Mouse (Mus musculus): Measurements from ENCODE around the gene Ralgapa2. TPM values are rescaled to one million over a fixed set of nuclear protein-coding genes. Genes with fewer than 3 reads are reported as not detected.

Ralgapa2 gene
- polyA plus RNA-seq, 1 experiment from 2014 or later: 6.5 TPM

- no peak overlapping the region for H3K4me3 ChIP-seq
- H3K9ac ChIP-seq: no peak overlapping the region
- H3K4me1 ChIP-seq: no peaks in the 10 kb centered on the region
- H3K4me2 ChIP-seq: no peak overlapping the region
- H3K27ac ChIP-seq (replicated peaks): no peak overlapping the region
- peaks cover 17% of the 10 kb centered on the region for H3K36me3 ChIP-seq
- ATAC-seq (ENCODE audit: extremely low read depth, insufficient number of reproducible peaks, low FRiP score, low TSS enrichment): no peak
- no peaks in the 10 kb centered on the region for H3K27me3 ChIP-seq (replicated peaks)
- WGBS: 54% methylated on average over 2 of the region's 2 CpGs
- H3K9me3 ChIP-seq: no peaks in the 10 kb centered on the region
Measured at GRCm38 (mm10) chr2:146322770-146323169, 189.4 kb downstream of the Ralgapa2 start.

- 75% methylated on average over 2 of the region's 2 CpGs for WGBS
- Histone ChIP-seq H3K27me3 (replicated peaks) (no peaks in the 10 kb centered on the region), H3K36me3 (peaks cover 17% of the 10 kb centered on the region), H3K9me3 (no peaks in the 10 kb centered on the region), H3K9ac (no peak overlapping the region), H3K4me1 (no peaks in the 10 kb centered on the region), H3K4me2 (no peak overlapping the region), H3K27ac (replicated peaks) (no peak overlapping the region), H3K4me3 (no peak overlapping the region)
- no peak for ATAC-seq (ENCODE audit: extremely low read depth, insufficient number of reproducible peaks, low FRiP score, low TSS enrichment)
Measured at GRCm38 (mm10) chr2:146322019-146322418, 190.1 kb downstream of the Ralgapa2 start.

GRCm38 (mm10) chr2:146320666-146321065 lies 191.5 kb downstream of the Ralgapa2 start:
- no peaks in the 10 kb centered on the region for H3K27me3 ChIP-seq (replicated peaks)
- no peak overlapping the region for H3K27ac ChIP-seq (replicated peaks)
- no peak overlapping the region for H3K9ac ChIP-seq
- H3K4me3 ChIP-seq: no peak overlapping the region
- no peak for ATAC-seq (ENCODE audit: extremely low read depth, insufficient number of reproducible peaks, low FRiP score, low TSS enrichment)
- peaks cover 14% of the 10 kb centered on the region for H3K36me3 ChIP-seq
- no peaks in the 10 kb centered on the region for H3K9me3 ChIP-seq
- no peak overlapping the region for H3K4me2 ChIP-seq
- 84% methylated on average over 2 of the region's 2 CpGs for WGBS
- H3K4me1 ChIP-seq: no peaks in the 10 kb centered on the region

GRCm38 (mm10) chr2:146314751-146315150 lies 197.4 kb downstream of the Ralgapa2 start:
- Histone ChIP-seq H3K4me2 (no peak overlapping the region), H3K9me3 (no peaks in the 10 kb centered on the region), H3K4me3 (no peak overlapping the region), H3K27ac (replicated peaks) (no peak overlapping the region), H3K27me3 (replicated peaks) (no peaks in the 10 kb centered on the region), H3K4me1 (no peaks in the 10 kb centered on the region), H3K36me3 (peaks cover 8% of the 10 kb centered on the region; the same call in 1 of the 2 replicates), H3K9ac (no peak overlapping the region)
- WGBS: 57% methylated on average over 5 of the region's 5 CpGs
- ATAC-seq (ENCODE audit: extremely low read depth, insufficient number of reproducible peaks, low FRiP score, low TSS enrichment): no peak

GRCm38 (mm10) chr2:146313811-146314210 lies 198.3 kb downstream of the Ralgapa2 start:
- no peaks in the 10 kb centered on the region for H3K9me3 ChIP-seq
- peaks cover 6% of the 10 kb centered on the region; the same call in 1 of the 2 replicates for H3K36me3 ChIP-seq
- no peak overlapping the region for H3K9ac ChIP-seq
- no peak overlapping the region for H3K4me3 ChIP-seq
- no peak overlapping the region for H3K27ac ChIP-seq (replicated peaks)
- no peak for ATAC-seq (ENCODE audit: extremely low read depth, insufficient number of reproducible peaks, low FRiP score, low TSS enrichment)
- 81% methylated on average over 4 of the region's 4 CpGs for WGBS
- no peak overlapping the region for H3K4me2 ChIP-seq
- H3K27me3 ChIP-seq (replicated peaks): no peaks in the 10 kb centered on the region
- H3K4me1 ChIP-seq: no peaks in the 10 kb centered on the region

- H3K36me3 ChIP-seq: peaks cover 6% of the 10 kb centered on the region; the same call in 1 of the 2 replicates
- H3K27me3 ChIP-seq (replicated peaks): no peaks in the 10 kb centered on the region
- 68% methylated on average over 3 of the region's 3 CpGs for WGBS
- no peaks in the 10 kb centered on the region for H3K4me1 ChIP-seq
- H3K27ac ChIP-seq (replicated peaks): no peak overlapping the region
- no peak overlapping the region for H3K4me2 ChIP-seq
- no peak for ATAC-seq (ENCODE audit: extremely low read depth, insufficient number of reproducible peaks, low FRiP score, low TSS enrichment)
- H3K9me3 ChIP-seq: no peaks in the 10 kb centered on the region
- no peak overlapping the region for H3K4me3 ChIP-seq
- no peak overlapping the region for H3K9ac ChIP-seq
Measured at GRCm38 (mm10) chr2:146310760-146311159, 201.4 kb downstream of the Ralgapa2 start.

GRCm38 (mm10) chr2:146310291-146310690 lies 201.9 kb downstream of the Ralgapa2 start:
- H3K27ac ChIP-seq (replicated peaks): no peak overlapping the region
- H3K9me3 ChIP-seq: no peaks in the 10 kb centered on the region
- H3K4me2 ChIP-seq: no peak overlapping the region
- no peak for ATAC-seq (ENCODE audit: extremely low read depth, insufficient number of reproducible peaks, low FRiP score, low TSS enrichment)
- 67% methylated on average over 6 of the region's 6 CpGs for WGBS
- H3K27me3 ChIP-seq (replicated peaks): no peaks in the 10 kb centered on the region
- peaks cover 6% of the 10 kb centered on the region; the same call in 1 of the 2 replicates for H3K36me3 ChIP-seq
- no peaks in the 10 kb centered on the region for H3K4me1 ChIP-seq
- no peak overlapping the region for H3K9ac ChIP-seq
- no peak overlapping the region for H3K4me3 ChIP-seq

GRCm38 (mm10) chr2:146309413-146309812 lies 202.7 kb downstream of the Ralgapa2 start:
- Histone ChIP-seq H3K9me3 (no peaks in the 10 kb centered on the region), H3K27ac (replicated peaks) (no peak overlapping the region), H3K27me3 (replicated peaks) (no peaks in the 10 kb centered on the region), H3K36me3 (peaks cover 2% of the 10 kb centered on the region; the same call in 1 of the 2 replicates), H3K9ac (no peak overlapping the region), H3K4me1 (no peaks in the 10 kb centered on the region), H3K4me2 (no peak overlapping the region), H3K4me3 (no peak overlapping the region)
- no peak for ATAC-seq (ENCODE audit: extremely low read depth, insufficient number of reproducible peaks, low FRiP score, low TSS enrichment)
- WGBS: 78% methylated on average over 2 of the region's 2 CpGs

- H3K27ac ChIP-seq (replicated peaks): no peak overlapping the region
- no peaks in the 10 kb centered on the region for H3K9me3 ChIP-seq
- no peak overlapping the region for H3K4me3 ChIP-seq
- H3K9ac ChIP-seq: no peak overlapping the region
- no peaks in the 10 kb centered on the region for H3K4me1 ChIP-seq
- H3K4me2 ChIP-seq: no peak overlapping the region
- H3K36me3 ChIP-seq: peaks cover 2% of the 10 kb centered on the region; the same call in 1 of the 2 replicates
- ATAC-seq (ENCODE audit: extremely low read depth, insufficient number of reproducible peaks, low FRiP score, low TSS enrichment): no peak
- no peaks in the 10 kb centered on the region for H3K27me3 ChIP-seq (replicated peaks)
- 35% methylated on average over 3 of the region's 3 CpGs for WGBS
Measured at GRCm38 (mm10) chr2:146307060-146307459, 205.1 kb downstream of the Ralgapa2 start.

GRCm38 (mm10) chr2:146302094-146302699 lies 209.9 kb downstream of the Ralgapa2 start:
- WGBS: 54% methylated on average over 9 of the region's 9 CpGs
- Histone ChIP-seq H3K9ac (no peak overlapping the region), H3K27me3 (replicated peaks) (no peaks in the 10 kb centered on the region), H3K4me3 (no peak overlapping the region), H3K4me1 (no peaks in the 10 kb centered on the region), H3K4me2 (no peak overlapping the region), H3K36me3 (peaks cover 2% of the 10 kb centered on the region; the same call in 1 of the 2 replicates), H3K9me3 (no peaks in the 10 kb centered on the region), H3K27ac (replicated peaks) (no peak overlapping the region)
- no peak for ATAC-seq (ENCODE audit: extremely low read depth, insufficient number of reproducible peaks, low FRiP score, low TSS enrichment)

GRCm38 (mm10) chr2:146300500-146301020 lies 211.6 kb downstream of the Ralgapa2 start:
- H3K4me1 ChIP-seq: no peaks in the 10 kb centered on the region

More at GRCm38 (mm10) chr2:146300500-146301020, 211.6 kb downstream of the Ralgapa2 start:
- 85% methylated on average over 1 of the region's 1 CpGs for WGBS
- no peak overlapping the region for H3K4me2 ChIP-seq
- H3K9me3 ChIP-seq: no peaks in the 10 kb centered on the region
- H3K36me3 ChIP-seq: peaks cover 2% of the 10 kb centered on the region; the same call in 1 of the 2 replicates
- no peak overlapping the region for H3K27ac ChIP-seq (replicated peaks)
- no peak for ATAC-seq (ENCODE audit: extremely low read depth, insufficient number of reproducible peaks, low FRiP score, low TSS enrichment)
- H3K27me3 ChIP-seq (replicated peaks): no peaks in the 10 kb centered on the region
- no peak overlapping the region for H3K9ac ChIP-seq
- no peak overlapping the region for H3K4me3 ChIP-seq
